Mouse (Mus musculus) myocyte (in vitro differentiated cells): Measurements from ENCODE around the gene Aoc1.

ENCODE experiments used
- CEBPB ChIP-seq: IDR thresholded peaks from 2 replicates; pipeline ENCODE4 v1.6.1; 2011; ENCODE audit warnings: mild to moderate bottlenecking, moderate library complexity; ENCODE audit not compliant: poor library complexity, insufficient read depth, severe bottlenecking
- E2F4 ChIP-seq: IDR thresholded peaks from one replicate; pipeline ENCODE4 v1.6.1; 2011; ENCODE audit warnings: mild to moderate bottlenecking, control low read depth, moderate library complexity; ENCODE audit not compliant: insufficient read depth
- MAX ChIP-seq: IDR thresholded peaks from one replicate; pipeline ENCODE4 v1.6.1; 2011; ENCODE audit warnings: low read depth, mild to moderate bottlenecking, control low read depth
- MYOD1 ChIP-seq, 3 experiments: IDR thresholded peaks; one replicate each; pipeline ENCODE4 v1.6.1; 2011; ENCODE audit warnings: control low read depth in 2 of 3, low read depth in 2 of 3, mild to moderate bottlenecking in 2 of 3, moderate library complexity in 1 of 3; ENCODE audit not compliant: insufficient read length in 2 of 3, control insufficient read depth in 1 of 3
- MYOG ChIP-seq, 3 experiments: IDR thresholded peaks; one replicate each; pipeline ENCODE4 v1.6.1; 2011; ENCODE audit warnings: control low read depth in 2 of 3, low read depth in 2 of 3, mild to moderate bottlenecking in 2 of 3; ENCODE audit not compliant: insufficient read length in 2 of 3, control insufficient read depth in 1 of 3, insufficient read depth in 1 of 3
- POLR2A ChIP-seq: IDR thresholded peaks from one replicate; pipeline ENCODE4 v1.6.1; 2011; ENCODE audit warnings: low read depth, mild to moderate bottlenecking, control low read depth, moderate library complexity; ENCODE audit not compliant: insufficient read length
- POLR2AphosphoS2 ChIP-seq: IDR thresholded peaks from one replicate; pipeline ENCODE4 v1.6.1; 2011; ENCODE audit warnings: low read depth, control low read depth; ENCODE audit not compliant: insufficient read length
- SRF ChIP-seq: IDR thresholded peaks from one replicate; pipeline ENCODE4 v1.6.1; 2011; ENCODE audit warnings: low read depth; ENCODE audit not compliant: control insufficient read depth, insufficient read length
- TCF12 ChIP-seq: IDR thresholded peaks from one replicate; pipeline ENCODE4 v1.6.1; 2011; ENCODE audit warnings: mild to moderate bottlenecking, control low read depth; ENCODE audit not compliant: poor library complexity, insufficient read depth, severe bottlenecking
- USF1 ChIP-seq: IDR thresholded peaks from one replicate; pipeline ENCODE4 v1.6.1; 2011; ENCODE audit warnings: low read depth, mild to moderate bottlenecking, control low read depth, moderate library complexity

- no peak for TF ChIP-seq MAX
- no peak for TF ChIP-seq E2F4
- no peak for TF ChIP-seq MYOD1 (IDR thresholded peaks at IDR 0.05; ENCODE audit: control insufficient read depth in 1 of 3, insufficient read length in 2 of 3, low read depth in 2 of 3)
- TF ChIP-seq POLR2A: no peak
- no peak for TF ChIP-seq POLR2AphosphoS2
- no peak for TF ChIP-seq TCF12
- no peak for TF ChIP-seq MYOG (IDR thresholded peaks at IDR 0.05; ENCODE audit: control insufficient read depth in 1 of 3, insufficient read depth in 1 of 3, insufficient read length in 2 of 3, low read depth in 2 of 3)
- TF ChIP-seq USF1: no peak
- TF ChIP-seq SRF: no peak
- no peak for TF ChIP-seq CEBPB
Observed at GRCm38 (mm10) chr6:48864723-48865122, 8.0 kb upstream of the Aoc1 start.
